Comparison of ENCODE assay signal across 17 mouse cellular contexts in genomic region chr2:158161761-158162160, GRCm38 (mm10). TPM values are rescaled to one million over a fixed set of nuclear protein-coding genes. Genes with fewer than 3 reads are reported as not detected.
A peak's percentile ranks its signal among the peaks of the same experiment; 100 is the strongest.
DNase-seq lines count a peak whose midpoint lies in the region; ATAC-seq and TF ChIP-seq lines count a peak whose summit lies in the region.
"Had no signal": no experiment of that assay in that cellular context is flagged by ENCODE, and none has a peak within 500 bp of the region (broad histone marks: within the 10 kb centered on the region; RNA-seq: fewer than 3 reads in every experiment).

No protein-coding gene starts in this region.

- no peak overlapping the region for H3K4me2 ChIP-seq in liver, postnatal 0 days (ENCODE audit: low read depth, low read length)
- H3K4me2 ChIP-seq in stomach, postnatal 0 days (replicated peaks; ENCODE audit: low read depth): no peak overlapping the region
- H3K4me2 ChIP-seq: forebrain, embryonic 12.5 days had no signal

- TF ChIP-seq EP300 in liver, postnatal 0 days (IDR thresholded peaks at IDR 0.05; ENCODE audit: low read depth): no peak
- TF ChIP-seq EP300 in stomach, postnatal 0 days (optimal IDR thresholded peaks at IDR 0.05): no peak

- H3K9me3 ChIP-seq in liver, postnatal 0 days (ENCODE audit: low read length): no peaks in the 10 kb centered on the region
- no peaks in the 10 kb centered on the region for H3K9me3 ChIP-seq in stomach, postnatal 0 days (ENCODE audit: control insufficient read depth, low read length)
- H3K9me3 ChIP-seq: forebrain, embryonic 12.5 days; heart, embryonic 10.5 days; limb, embryonic 10.5 days had no signal

- H3K27me3 ChIP-seq in liver, adult 2 months (ENCODE audit: control insufficient read depth, insufficient read depth, low read length): no peaks in the 10 kb centered on the region
- H3K27me3 ChIP-seq in liver, postnatal 0 days (ENCODE audit: insufficient read depth, low read length): no peaks in the 10 kb centered on the region
- no peaks in the 10 kb centered on the region for H3K27me3 ChIP-seq in stomach, postnatal 0 days (ENCODE audit: control insufficient read depth, insufficient read depth, low read length)
- H3K27me3 ChIP-seq: forebrain, embryonic 12.5 days had no signal

- no peaks in the 10 kb centered on the region for H3K79me2 ChIP-seq in liver, adult 2 months (ENCODE audit: control insufficient read depth, insufficient read depth, low read length)

- ATAC-seq in liver, postnatal 0 days: peak; percentile 81
- peak; percentile 41; the same call in 1 of the 2 replicates for ATAC-seq in stomach, postnatal 0 days (ENCODE audit: low FRiP score, low TSS enrichment)

- H3K4me3 ChIP-seq in liver, adult 2 months (ENCODE audit: insufficient read depth, low read depth, low read length): no peak overlapping the region
- H3K4me3 ChIP-seq in liver, postnatal 0 days (ENCODE audit: low read depth, low read length): no peak overlapping the region
- H3K4me3 ChIP-seq in stomach, postnatal 0 days (ENCODE audit: low read depth, low read length): no peak overlapping the region
- H3K4me3 ChIP-seq: forebrain, embryonic 12.5 days; heart, embryonic 10.5 days; limb, embryonic 10.5 days had no signal

- WGBS in liver, adult 2 months: 42% methylated on average over 6 of the region's 6 CpGs
- WGBS in liver, postnatal 0 days (ENCODE audit: insufficient replicate concordance): 57% methylated on average over 6 of the region's 6 CpGs
- 55% methylated on average over 6 of the region's 6 CpGs for WGBS in stomach, postnatal 0 days

- no peak for TF ChIP-seq POLR2A in liver, adult 2 months (IDR thresholded peaks at IDR 0.05; ENCODE audit: extremely low read depth, insufficient read depth, low read length)

- no peak overlapping the region for H3K9ac ChIP-seq in liver, adult 2 months (ENCODE audit: low read depth, low read length)
- 0 out of 2 replicates have a peak overlapping the region, but pooled peaks have one; percentile 5 for H3K9ac ChIP-seq in liver, postnatal 0 days (replicated peaks)
- H3K9ac ChIP-seq in stomach, postnatal 0 days (ENCODE audit: low read length): no peak overlapping the region
- H3K9ac ChIP-seq: forebrain, embryonic 12.5 days; liver, embryonic 14.5 days had no signal

- TF ChIP-seq CTCF in liver, adult 2 months (IDR thresholded peaks at IDR 0.05; ENCODE audit: low read depth, low read length): no peak
- TF ChIP-seq CTCF in liver, postnatal 0 days (IDR thresholded peaks at IDR 0.05; ENCODE audit: low read depth): no peak
- TF ChIP-seq CTCF in stomach, postnatal 0 days (IDR thresholded peaks at IDR 0.05; ENCODE audit: low read depth): no peak

- H3K36me3 ChIP-seq in liver, adult 2 months (ENCODE audit: control insufficient read depth, insufficient read depth, low read length): no peaks in the 10 kb centered on the region
- H3K36me3 ChIP-seq in liver, postnatal 0 days (replicated peaks; ENCODE audit: insufficient read depth, low read length): no peaks in the 10 kb centered on the region
- no peaks in the 10 kb centered on the region for H3K36me3 ChIP-seq in stomach, postnatal 0 days (ENCODE audit: control insufficient read depth, insufficient read depth, low read length)
- H3K36me3 ChIP-seq: forebrain, embryonic 12.5 days; heart, embryonic 10.5 days; limb, embryonic 10.5 days had no signal

- peak overlapping the region; percentile 35 for H3K27ac ChIP-seq in liver, adult 2 months (replicated peaks; ENCODE audit: insufficient read depth, low read depth, low read length)
- peak overlapping the region; percentile 81 for H3K27ac ChIP-seq in liver, postnatal 0 days (ENCODE audit: low read depth)
- H3K27ac ChIP-seq in stomach, postnatal 0 days (replicated peaks): no peak overlapping the region; the same call in 1 of the 2 replicates
- H3K27ac ChIP-seq: forebrain, embryonic 12.5 days; limb, embryonic 10.5 days; liver, embryonic 14.5 days had no signal

- H3K4me1 ChIP-seq in liver, adult 2 months (ENCODE audit: control insufficient read depth, insufficient read depth, low read length): peaks cover 25% of the 10 kb centered on the region
- H3K4me1 ChIP-seq in liver, postnatal 0 days (ENCODE audit: insufficient read depth): peaks cover 57% of the 10 kb centered on the region
- H3K4me1 ChIP-seq in stomach, postnatal 0 days (replicated peaks; ENCODE audit: control insufficient read depth, insufficient read depth): no peaks in the 10 kb centered on the region

- DNase-seq in liver, adult 2 months (ENCODE audit: extremely low read depth, low read depth, low spot score): peak; percentile 69
- no peak for DNase-seq in liver
- peak; percentile 45 to 54 for DNase-seq in spleen, postnatal 36 days (ENCODE audit: low spot score in 2 of 2)
- DNase-seq in spleen, postnatal 4 days (ENCODE audit: low spot score in 2 of 2): no peak
- no peak for DNase-seq in liver, postnatal 0 days
- DNase-seq in stomach, postnatal 0 days (ENCODE audit: low spot score): no peak
- no peak for DNase-seq in cerebellum, postnatal 14 days
- DNase-seq in left cerebral cortex, adult 9 months (ENCODE audit: low spot score in 2 of 2): no peak
- DNase-seq: cerebellum, adult 2 months; gastrocnemius, postnatal 25 days; kidney, adult 9 months; kidney, postnatal 36 days; right cerebral cortex, postnatal 4 days had no signal

RNA-seq across cellular contexts. Expression of gene Tgm2, which starts 15.5 kb away (rescaled TPM):
- 68.3 and 101 TPM in 2 replicates for total RNA-seq in liver, adult 2 months (2014; rRNA removed)
- polyA plus RNA-seq in liver, adult 2 months (2012; rRNA removed): 91.7 and 93.5 TPM in 2 replicates
- 44.4 and 59.7 TPM in 2 replicates for polyA plus RNA-seq in liver, postnatal 0 days (2015; fragmentation: Nextera tagmentation; extraction: Ambion mirVana)
- 109 and 114 TPM in 2 replicates for polyA plus RNA-seq in stomach, postnatal 0 days (2015; fragmentation: Nextera tagmentation; extraction: Ambion mirVana)

Comparison
In these comparisons a context has a peak if more than half of its experiments do, and no peak if none do; other contexts are left out.
1. DNase-seq: peak in liver, adult 2 months (single experiment) and spleen, postnatal 36 days (2 of 2); none in liver (single experiment), spleen, postnatal 4 days (0 of 2), liver, postnatal 0 days (single experiment), stomach, postnatal 0 days (single experiment), cerebellum, postnatal 14 days (0 of 2) and left cerebral cortex, adult 9 months (0 of 2).